Mouse (Mus musculus): ENCODE results near the gene Bod1l. TPM values are rescaled to one million over a fixed set of nuclear protein-coding genes. Genes with fewer than 3 reads are reported as not detected.
A peak's percentile ranks its signal among the peaks of the same experiment; 100 is the strongest.

The Bod1l gene
- polyA plus RNA-seq, 1 experiment, result 15.9 TPM

DNA sequence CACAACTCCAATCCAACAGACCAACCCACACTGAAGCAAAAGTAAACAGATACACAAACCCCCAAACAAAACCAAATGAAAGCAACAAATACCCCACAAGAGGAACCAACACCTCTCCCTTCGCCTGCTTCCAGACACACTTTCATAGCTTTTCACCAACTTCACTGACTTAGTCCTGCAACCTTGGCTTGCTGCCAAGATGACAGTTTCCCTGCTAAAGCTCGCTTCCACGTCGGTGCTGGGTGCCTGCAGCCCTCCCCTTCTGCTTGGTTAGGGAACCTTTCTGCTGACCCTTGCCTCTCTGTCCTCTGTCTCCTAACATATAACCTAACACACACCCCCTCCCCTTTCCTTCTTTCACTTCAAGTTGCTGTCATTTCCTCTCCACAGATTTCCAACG lies 1.4 kb downstream of the Bod1l start:
- DNase-seq (ENCODE audit: low read depth), result peak; percentile 26
- no peak for TF ChIP-seq CTCF (IDR thresholded peaks at IDR 0.05; ENCODE audit: borderline replicate concordance, extremely low read depth, insufficient read depth, insufficient read length)
- TF ChIP-seq POLR2A (IDR thresholded peaks at IDR 0.05; ENCODE audit: borderline replicate concordance, extremely low read depth, insufficient read depth, insufficient read length, poor library complexity, severe bottlenecking), result no peak

DNA sequence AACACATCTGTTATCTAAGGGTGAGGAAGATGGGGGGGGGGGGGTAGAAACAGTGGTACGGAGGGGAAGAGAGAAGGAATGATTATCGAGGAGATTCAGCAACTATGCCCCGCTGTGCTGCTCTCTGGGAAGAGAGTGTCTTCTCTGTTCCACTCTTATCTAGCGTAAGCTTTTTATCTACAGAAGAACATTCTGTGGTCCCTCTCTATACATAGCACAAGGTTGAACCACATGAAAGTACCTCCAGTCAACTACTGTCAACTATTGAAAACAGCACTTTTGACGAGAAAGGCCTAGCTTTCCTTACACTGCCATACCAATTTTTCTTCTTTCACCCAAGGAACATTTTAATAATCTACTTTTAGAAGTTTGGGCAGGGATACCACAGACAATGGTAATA lies 2.4 kb downstream of the Bod1l start:
- TF ChIP-seq POLR2A (IDR thresholded peaks at IDR 0.05; ENCODE audit: borderline replicate concordance, extremely low read depth, insufficient read depth, insufficient read length, poor library complexity, severe bottlenecking) (no peak), CTCF (IDR thresholded peaks at IDR 0.05; ENCODE audit: borderline replicate concordance, extremely low read depth, insufficient read depth, insufficient read length) (no peak)
- no peak for DNase-seq (ENCODE audit: low read depth)

DNA sequence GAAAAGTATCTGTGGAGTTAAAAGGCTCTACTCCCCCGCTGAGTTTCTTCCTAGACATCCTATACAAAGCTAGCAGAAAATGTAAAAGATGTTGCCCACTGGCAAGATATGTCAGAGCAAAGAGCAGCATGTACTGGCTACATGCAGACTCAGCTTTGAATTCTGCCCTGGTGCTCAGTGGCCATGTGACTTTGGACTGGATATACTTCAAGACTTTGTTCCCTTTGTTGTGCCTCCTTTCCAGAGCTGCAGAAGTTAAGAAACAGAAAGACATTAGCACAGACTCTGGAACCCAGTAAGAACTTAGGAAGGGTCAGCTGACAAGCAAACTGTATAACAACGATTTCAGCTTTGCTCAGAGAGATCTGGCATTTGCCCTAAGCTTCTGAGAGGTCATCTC lies 14.0 kb downstream of the Bod1l start:
- TF ChIP-seq POLR2A (IDR thresholded peaks at IDR 0.05; ENCODE audit: borderline replicate concordance, extremely low read depth, insufficient read depth, insufficient read length, poor library complexity, severe bottlenecking) (no peak), CTCF (IDR thresholded peaks at IDR 0.05; ENCODE audit: borderline replicate concordance, extremely low read depth, insufficient read depth, insufficient read length) (no peak)
- no peak for DNase-seq (ENCODE audit: low read depth)

DNA sequence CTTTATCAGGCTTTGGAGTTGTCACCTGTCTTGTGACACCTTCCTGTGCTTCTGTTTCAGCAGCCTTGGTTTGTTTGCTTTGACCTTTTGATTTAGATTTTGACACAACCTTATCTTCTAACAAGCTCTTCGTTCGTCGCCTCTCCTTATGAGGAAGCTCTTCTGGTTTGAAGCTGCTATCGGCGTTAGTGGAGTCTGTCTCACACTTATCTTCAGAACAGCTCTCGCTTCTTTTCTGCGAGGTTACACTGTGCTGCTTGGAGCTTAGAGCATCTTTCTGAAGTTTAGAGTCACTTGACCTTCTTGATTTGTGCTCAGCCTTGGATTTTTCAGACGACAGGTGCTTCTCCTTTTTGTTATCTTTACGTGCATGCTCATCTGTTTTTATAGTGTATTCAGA lies 23.0 kb downstream of the Bod1l start:
- no peak for DNase-seq (ENCODE audit: low read depth)
- TF ChIP-seq CTCF (IDR thresholded peaks at IDR 0.05; ENCODE audit: borderline replicate concordance, extremely low read depth, insufficient read depth, insufficient read length) (no peak), POLR2A (IDR thresholded peaks at IDR 0.05; ENCODE audit: borderline replicate concordance, extremely low read depth, insufficient read depth, insufficient read length, poor library complexity, severe bottlenecking) (no peak)

DNA sequence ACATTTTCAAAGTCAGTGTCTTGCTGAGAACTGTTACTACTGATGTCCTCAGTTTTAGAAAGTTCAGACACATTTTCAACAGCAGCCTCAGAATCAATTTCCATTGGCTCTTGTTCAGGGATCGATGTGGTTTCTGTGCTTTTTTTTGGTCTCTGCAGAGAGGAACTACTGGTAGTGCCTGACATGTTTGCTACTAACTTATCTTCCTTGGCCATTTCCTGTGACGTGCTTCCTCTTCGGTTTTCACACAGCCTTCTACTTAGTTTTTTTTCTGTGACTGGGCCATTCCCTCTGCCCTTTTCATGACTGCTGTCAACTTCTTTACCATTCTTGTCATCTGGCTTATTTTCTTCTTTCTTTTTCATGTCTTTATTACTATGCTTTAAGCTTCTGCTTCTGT lies 23.6 kb downstream of the Bod1l start:
- TF ChIP-seq POLR2A (IDR thresholded peaks at IDR 0.05; ENCODE audit: borderline replicate concordance, extremely low read depth, insufficient read depth, insufficient read length, poor library complexity, severe bottlenecking), result no peak
- TF ChIP-seq CTCF (IDR thresholded peaks at IDR 0.05; ENCODE audit: borderline replicate concordance, extremely low read depth, insufficient read depth, insufficient read length), result no peak
- no peak for DNase-seq (ENCODE audit: low read depth)

DNA sequence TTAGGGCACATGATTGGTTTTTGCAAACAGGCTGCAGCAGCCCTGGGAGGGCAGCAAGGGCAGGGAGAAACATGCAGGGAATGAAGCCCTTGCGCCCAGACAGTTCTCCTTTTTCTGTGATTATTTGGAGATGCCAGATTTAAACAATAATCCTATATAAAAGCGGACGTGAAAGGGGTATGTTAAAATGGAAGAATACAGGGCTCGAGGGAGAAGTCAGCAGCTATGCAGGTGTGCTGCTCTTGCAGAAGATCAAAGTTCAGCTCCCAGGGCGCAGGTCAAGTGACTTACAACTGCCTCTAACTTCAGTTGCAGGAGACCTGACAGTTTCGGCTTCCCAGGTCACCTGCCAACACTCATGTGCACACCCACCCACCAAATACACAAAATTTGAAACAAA lies 31.6 kb downstream of the Bod1l start:
- no peak for DNase-seq (ENCODE audit: low read depth)
- TF ChIP-seq CTCF (IDR thresholded peaks at IDR 0.05; ENCODE audit: borderline replicate concordance, extremely low read depth, insufficient read depth, insufficient read length) (no peak), POLR2A (IDR thresholded peaks at IDR 0.05; ENCODE audit: borderline replicate concordance, extremely low read depth, insufficient read depth, insufficient read length, poor library complexity, severe bottlenecking) (no peak)

DNA sequence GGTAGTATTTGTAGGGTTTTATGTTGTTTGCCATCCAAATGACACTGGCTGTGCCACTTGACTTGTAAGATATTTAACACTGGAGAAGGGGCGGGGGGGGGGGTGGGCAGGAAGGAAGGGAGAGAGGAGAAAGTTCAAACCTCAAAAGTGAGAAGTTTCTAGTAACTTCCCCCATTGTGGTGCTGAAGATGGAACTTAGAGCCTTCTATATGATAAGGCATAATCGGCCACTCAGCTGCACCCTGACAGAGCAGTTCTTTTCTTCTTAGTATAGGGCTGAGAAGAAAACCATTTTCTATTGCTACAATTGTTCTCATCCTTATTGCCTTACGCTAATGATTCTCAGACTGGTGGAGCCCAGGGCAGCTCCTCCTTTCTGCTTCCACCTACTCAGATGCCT lies 32.8 kb downstream of the Bod1l start:
- no peak for DNase-seq (ENCODE audit: low read depth)
- no peak for TF ChIP-seq CTCF (IDR thresholded peaks at IDR 0.05; ENCODE audit: borderline replicate concordance, extremely low read depth, insufficient read depth, insufficient read length)
- no peak for TF ChIP-seq POLR2A (IDR thresholded peaks at IDR 0.05; ENCODE audit: borderline replicate concordance, extremely low read depth, insufficient read depth, insufficient read length, poor library complexity, severe bottlenecking)

DNA sequence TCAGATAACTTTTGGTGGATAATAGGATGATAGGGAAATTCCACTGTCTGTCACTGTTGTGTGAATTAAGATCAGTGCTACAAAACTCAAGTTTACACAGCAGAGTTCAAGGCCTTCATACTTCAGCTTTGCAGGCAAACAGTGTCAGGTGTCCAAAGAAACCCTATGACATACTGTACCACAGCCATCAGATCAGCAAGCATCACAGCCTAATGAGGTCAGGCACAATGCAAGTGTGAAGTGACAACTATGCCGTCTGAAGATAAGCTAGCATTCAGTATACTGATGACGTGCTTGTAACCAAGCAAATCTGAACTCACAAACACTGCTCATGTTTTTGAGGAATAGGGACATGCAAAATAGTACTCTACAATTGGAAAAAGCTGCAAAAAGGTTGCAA lies 36.7 kb downstream of the Bod1l start:
- TF ChIP-seq POLR2A (IDR thresholded peaks at IDR 0.05; ENCODE audit: borderline replicate concordance, extremely low read depth, insufficient read depth, insufficient read length, poor library complexity, severe bottlenecking), result no peak
- no peak for TF ChIP-seq CTCF (IDR thresholded peaks at IDR 0.05; ENCODE audit: borderline replicate concordance, extremely low read depth, insufficient read depth, insufficient read length)
- DNase-seq (ENCODE audit: low read depth), result no peak

DNA sequence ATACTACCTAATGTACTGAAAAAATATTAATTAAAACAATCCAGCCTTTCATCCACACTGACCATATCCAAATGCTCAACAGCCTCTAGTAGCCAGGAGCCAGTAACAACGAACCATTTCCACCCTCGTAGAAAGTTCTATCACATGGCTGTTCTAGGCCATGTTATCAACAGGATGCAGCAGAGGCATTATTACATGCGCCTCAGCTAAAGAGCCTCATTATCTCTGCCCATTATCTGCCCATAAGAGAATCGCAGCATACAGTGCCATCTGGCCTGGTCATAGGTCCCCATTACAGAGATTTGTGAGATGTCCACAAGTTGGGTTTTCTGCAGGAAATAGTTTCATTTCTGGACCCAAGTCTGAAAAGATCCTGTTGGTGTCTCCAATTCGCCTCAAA lies 37.9 kb downstream of the Bod1l start:
- DNase-seq (ENCODE audit: low read depth), result no peak
- TF ChIP-seq POLR2A (IDR thresholded peaks at IDR 0.05; ENCODE audit: borderline replicate concordance, extremely low read depth, insufficient read depth, insufficient read length, poor library complexity, severe bottlenecking), result no peak
- no peak for TF ChIP-seq CTCF (IDR thresholded peaks at IDR 0.05; ENCODE audit: borderline replicate concordance, extremely low read depth, insufficient read depth, insufficient read length)

DNA sequence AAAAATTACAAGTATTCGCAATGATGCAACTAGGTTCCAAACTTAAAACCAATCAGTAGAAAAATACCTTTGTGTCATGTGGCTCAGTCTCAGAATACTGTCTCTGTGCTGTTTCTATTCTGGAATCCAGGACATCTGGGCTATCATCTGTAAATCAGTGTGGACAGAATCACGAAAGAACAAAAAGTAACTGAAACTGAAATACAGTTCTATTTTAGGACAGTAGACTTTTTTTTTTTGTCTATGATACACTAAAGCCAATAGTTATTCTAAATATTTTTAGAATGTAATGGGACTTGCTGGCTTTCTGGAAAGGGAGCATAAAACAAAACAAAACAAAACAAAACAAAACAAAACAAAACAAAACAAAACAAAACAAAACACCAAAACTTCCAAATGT lies 39.0 kb downstream of the Bod1l start:
- TF ChIP-seq CTCF (IDR thresholded peaks at IDR 0.05; ENCODE audit: borderline replicate concordance, extremely low read depth, insufficient read depth, insufficient read length), result no peak
- no peak for TF ChIP-seq POLR2A (IDR thresholded peaks at IDR 0.05; ENCODE audit: borderline replicate concordance, extremely low read depth, insufficient read depth, insufficient read length, poor library complexity, severe bottlenecking)
- DNase-seq (ENCODE audit: low read depth), result no peak

DNA sequence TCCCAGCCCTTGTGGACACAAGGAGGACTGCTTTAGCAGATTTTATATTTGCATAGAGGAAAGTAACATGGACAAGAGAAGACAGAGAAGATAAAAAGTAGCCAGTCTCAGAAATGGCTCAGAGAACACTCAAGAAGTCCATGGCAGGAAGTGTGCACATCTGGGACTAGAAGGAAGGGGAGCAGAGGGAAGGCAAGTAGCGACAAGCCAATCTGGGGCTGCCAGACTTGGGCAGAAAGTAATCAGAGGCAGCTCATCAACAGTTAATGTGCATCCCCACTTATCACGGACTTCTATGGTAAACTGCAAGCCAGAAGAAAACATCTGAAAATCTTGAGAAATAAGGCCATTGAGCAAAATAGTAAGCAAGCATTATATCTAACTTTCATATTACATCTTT lies 39.5 kb downstream of the Bod1l start:
- TF ChIP-seq POLR2A (IDR thresholded peaks at IDR 0.05; ENCODE audit: borderline replicate concordance, extremely low read depth, insufficient read depth, insufficient read length, poor library complexity, severe bottlenecking) (no peak), CTCF (IDR thresholded peaks at IDR 0.05; ENCODE audit: borderline replicate concordance, extremely low read depth, insufficient read depth, insufficient read length) (no peak)
- no peak for DNase-seq (ENCODE audit: low read depth)

DNA sequence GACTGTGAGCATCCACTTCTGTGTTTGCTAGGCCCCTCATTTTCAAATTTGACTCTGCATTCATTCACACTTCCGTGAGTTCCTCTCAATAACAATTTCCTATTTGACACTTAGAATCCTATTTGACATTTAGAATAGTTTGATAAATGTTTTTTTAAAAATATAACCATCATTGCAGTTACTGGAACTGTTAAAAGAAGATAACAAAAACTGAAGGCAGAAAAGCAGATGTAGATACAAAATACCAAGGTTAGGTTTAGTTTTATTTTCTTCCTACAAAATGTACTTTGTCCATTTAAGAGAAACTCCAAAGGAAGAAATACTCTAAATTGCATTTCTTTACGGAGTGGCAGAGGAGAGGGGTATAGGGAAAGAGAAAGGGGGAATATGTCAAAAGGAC lies 42.5 kb downstream of the Bod1l start:
- no peak for DNase-seq (ENCODE audit: low read depth)
- TF ChIP-seq POLR2A (IDR thresholded peaks at IDR 0.05; ENCODE audit: borderline replicate concordance, extremely low read depth, insufficient read depth, insufficient read length, poor library complexity, severe bottlenecking) (no peak), CTCF (IDR thresholded peaks at IDR 0.05; ENCODE audit: borderline replicate concordance, extremely low read depth, insufficient read depth, insufficient read length) (no peak)

DNA sequence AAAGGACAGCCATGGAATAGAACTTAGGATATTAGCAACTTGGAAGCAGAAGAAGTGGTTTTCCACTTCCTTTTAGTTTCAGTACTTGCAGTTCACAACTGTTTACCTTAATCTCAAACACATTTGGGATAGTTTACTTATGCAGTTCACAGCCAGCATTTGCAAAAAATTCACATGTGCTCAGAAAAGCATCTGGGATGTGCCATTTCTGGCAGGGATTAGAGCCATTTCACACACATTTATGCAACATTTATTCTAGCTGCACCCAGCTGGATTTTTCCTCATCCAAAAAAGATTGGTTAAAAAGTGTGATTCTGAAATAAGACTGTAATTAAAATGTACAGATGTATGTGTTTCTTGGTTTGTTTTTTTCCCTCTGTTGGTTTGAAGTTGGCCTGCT lies 49.7 kb downstream of the Bod1l start:
- DNase-seq (ENCODE audit: low read depth), result no peak
- TF ChIP-seq POLR2A (IDR thresholded peaks at IDR 0.05; ENCODE audit: borderline replicate concordance, extremely low read depth, insufficient read depth, insufficient read length, poor library complexity, severe bottlenecking) (no peak), CTCF (IDR thresholded peaks at IDR 0.05; ENCODE audit: borderline replicate concordance, extremely low read depth, insufficient read depth, insufficient read length) (no peak)

All from brain, embryonic 14.5 days (tissue).